Mouse (Mus musculus) spleen, embryonic (tissue): ENCODE measurements around the gene Ercc1.

ENCODE experiments used
- CTCF ChIA-PET: fragments of 350-600 bp; sonication (Branson Sonifier 250); formaldehyde crosslinking; loops from one replicate; lab custom pipeline; 2022; lab: Charles Lee

Gene Ercc1

DNA sequence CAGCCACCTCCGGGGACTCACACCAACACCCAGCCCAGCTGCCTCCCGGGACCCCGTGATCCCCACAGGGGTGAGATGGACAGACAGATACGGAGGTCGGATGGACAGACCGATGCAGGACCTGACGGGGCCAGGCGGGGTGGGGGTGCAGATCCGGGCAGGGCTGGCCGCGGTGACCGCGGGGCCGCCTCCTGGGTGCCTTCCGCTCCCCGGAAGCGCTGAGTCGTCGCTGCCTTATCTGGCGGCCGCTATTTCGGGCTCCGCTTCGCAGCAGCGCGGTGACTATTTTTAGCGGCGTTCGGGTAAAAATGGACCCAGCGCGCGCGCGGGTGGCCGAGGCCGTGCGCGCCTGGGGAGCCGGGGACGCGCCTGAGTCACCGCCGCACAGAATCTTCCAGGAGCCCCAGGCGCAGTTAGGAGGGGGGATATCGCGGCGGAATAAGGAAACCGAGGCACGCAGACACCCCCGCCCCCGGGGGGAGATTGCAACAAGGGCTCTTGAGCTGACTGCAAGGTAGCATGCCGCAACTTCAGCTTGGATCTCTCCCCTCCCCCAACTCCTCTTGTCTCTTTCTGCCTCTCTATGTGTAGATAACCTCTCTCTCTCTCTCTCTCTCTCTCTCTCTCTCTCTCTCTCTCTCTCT is 11.7 kb upstream of the Ercc1 start:
- CTCF ChIA-PET, result interaction anchor here (0.6 to 1.2 kb wide), 7 partner anchors 9 to 30 kb away, joined by 3 to 18 read pairs (median 4); no protein-coding TSS in a partner anchor

DNA sequence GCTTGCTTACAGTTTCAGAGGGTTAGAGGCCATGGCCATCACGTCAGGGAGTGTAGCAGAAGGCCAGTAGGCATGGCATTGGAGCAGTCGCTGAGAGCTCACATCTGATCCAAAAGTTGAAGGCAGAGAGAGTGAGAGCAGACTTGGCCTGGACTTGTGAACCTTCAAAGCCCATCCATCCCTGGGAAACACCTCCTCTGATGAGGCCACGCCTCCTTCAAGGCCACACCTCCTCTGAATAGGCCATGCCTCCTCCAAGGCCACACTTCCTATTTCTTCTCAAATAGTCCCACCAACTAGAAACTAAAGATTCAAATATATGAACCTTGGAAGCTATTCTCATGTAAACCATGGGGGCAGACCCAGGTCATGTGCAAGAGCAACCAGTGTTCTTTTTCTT is 9.0 kb upstream of the Ercc1 start:
- CTCF ChIA-PET, result interaction anchor here (0.9 kb wide), 1 partner anchor 20 kb away, joined by 4 read pairs; no protein-coding TSS in a partner anchor

DNA sequence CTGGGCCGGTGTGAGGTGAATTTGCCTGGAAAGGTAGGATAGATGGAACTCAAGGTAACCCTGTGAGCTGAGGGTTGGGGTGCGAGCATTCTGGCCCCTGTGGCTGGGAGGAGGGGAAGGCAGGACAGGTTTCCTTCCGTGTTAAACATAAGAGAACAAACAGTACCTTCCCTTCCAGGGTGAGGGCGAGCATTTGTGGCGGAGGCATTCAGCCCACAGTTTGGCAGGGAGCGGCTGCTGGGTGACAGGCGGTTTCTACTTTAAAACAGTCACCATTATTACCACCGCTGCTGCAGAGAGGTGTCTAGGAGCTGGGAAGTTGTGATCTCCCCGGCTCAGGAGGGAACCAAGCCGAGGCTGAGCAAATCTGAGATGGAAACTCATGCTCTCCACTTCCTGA is 7.5 kb upstream of the Ercc1 start:
- CTCF ChIA-PET, result interaction anchor here (1.0 kb wide), 1 partner anchor 164 kb away, joined by 3 read pairs; no protein-coding TSS in a partner anchor

DNA sequence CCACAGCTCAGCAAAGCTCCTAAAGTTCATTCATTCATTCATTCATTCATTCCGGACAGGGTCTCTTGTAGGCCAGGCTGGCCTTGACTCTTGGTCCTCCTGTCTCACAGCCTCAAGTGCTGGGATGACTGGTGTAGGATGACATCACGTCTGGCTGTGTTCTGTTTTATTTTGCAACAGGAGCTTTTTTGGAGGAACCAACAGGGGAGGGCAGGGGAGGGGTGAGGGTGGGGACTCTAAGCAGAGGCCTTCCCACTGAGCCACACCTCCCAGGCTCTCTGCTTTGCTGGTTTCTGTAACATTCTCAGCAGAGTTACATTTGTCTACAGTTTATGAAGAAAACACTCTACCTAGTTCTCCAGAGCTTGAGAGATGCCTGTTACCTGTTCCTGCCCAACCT is 6.5 kb upstream of the Ercc1 start:
- CTCF ChIA-PET, result no interaction called here

DNA sequence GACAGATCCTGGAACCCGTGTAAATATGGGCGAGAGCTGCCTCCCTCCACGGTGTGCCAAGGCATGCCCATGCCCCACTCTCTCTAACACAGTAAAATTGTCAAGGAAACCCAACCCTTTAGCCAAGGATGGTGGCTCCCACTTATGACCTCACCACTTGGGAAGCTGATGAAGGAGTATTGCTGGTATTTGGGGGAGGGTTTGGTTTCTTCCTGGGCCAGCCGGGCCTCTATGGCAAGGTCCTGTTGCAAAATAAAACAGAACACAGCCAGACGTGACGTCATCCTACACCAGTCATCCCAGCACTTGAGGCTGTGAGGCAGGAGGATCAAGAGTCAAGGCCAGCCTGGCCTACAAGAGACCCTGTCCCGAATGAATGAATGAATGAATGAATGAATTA is 6.0 kb upstream of the Ercc1 start:
- CTCF ChIA-PET, result no interaction called here

DNA sequence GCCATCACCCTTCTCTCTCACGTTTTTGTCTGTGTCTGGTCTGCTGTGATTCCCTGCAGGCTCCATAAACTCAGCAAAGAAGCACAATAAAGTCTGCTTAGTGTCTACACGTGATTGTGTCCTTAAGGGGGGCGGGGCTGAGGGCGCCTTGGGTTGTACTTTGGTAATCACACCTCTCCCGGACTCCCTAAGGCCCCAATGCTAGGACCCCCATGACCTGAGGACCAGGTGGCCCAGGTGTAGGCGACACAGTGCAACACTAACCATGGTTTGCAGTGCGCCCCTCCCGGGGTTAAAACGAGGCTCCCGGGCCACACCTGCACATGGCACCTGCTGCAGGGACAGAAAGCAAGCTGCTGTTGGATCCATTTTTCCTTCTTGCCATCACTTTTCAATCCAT is 3.3 kb upstream of the Ercc1 start:
- CTCF ChIA-PET, result interaction anchor here (0.8 to 1.4 kb wide), 2 partner anchors 9 to 41 kb away, joined by 3 to 12 read pairs; no protein-coding TSS in a partner anchor

DNA sequence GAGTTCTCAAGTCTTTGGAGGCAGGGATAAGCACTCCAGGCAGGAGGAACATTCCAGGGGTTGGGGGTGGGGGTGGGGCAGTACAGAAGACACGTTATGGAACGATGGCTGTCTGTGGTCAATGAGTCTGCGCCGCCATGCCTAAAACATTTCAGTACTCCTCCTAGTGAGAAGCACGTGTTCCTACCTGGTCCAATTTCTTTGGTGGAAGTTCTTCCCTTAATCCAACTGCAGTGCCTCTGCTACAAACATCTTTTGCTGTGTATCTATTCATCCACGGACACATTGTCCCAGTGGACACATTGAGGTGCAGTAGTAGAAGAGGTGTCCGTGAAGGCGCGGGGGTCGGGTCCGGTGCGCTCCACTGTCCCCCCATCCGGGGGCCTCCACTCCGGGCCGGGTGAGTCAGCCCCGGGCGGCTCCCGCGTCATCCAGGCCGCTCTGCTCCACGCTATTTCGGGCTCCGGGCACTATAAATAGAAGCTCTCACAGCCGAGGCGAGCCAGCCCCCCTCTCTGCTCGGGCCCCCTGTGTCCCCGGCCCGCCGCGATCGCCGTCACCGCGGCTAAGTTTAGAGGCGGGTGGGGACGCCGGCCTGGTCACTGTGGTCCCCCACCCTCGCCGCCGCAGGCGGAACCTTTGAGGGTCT is 2.7 kb upstream of the Ercc1 start:
- CTCF ChIA-PET, result interaction anchor here (0.6 to 2.4 kb wide), 5 partner anchors 10 to 375 kb away, joined by 3 to 12 read pairs (median 5); no protein-coding TSS in a partner anchor

DNA sequence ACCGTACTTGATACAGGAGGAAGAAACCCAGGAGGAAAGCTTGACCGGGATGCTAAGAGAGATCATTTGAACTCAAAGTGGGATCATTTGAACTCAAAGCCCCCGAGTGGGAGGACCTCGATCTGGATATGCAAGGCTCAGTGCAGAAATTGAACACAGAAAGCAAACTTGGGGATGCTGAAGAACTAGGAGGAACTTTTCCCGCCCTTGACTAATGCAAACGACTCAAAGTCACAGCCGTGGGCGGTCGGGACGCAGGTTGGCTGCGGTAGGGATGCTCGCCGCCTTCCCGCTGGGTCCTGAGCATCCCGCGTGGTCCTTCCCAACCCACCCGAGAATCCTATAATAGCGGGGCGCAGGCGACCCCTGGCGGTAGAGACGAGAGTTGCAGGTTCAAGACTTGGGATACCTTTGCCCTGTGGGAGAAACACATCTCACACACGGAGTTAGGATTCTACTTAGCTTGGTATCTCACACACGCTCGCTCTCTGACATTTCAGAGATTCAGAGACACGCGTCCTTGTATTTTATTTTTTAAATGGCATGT is 2.0 kb upstream of the Ercc1 start:
- CTCF ChIA-PET, result interaction anchor here (0.6 to 2.4 kb wide), 4 partner anchors 40 to 375 kb away, joined by 3 to 12 read pairs (median 8); no protein-coding TSS in a partner anchor

DNA sequence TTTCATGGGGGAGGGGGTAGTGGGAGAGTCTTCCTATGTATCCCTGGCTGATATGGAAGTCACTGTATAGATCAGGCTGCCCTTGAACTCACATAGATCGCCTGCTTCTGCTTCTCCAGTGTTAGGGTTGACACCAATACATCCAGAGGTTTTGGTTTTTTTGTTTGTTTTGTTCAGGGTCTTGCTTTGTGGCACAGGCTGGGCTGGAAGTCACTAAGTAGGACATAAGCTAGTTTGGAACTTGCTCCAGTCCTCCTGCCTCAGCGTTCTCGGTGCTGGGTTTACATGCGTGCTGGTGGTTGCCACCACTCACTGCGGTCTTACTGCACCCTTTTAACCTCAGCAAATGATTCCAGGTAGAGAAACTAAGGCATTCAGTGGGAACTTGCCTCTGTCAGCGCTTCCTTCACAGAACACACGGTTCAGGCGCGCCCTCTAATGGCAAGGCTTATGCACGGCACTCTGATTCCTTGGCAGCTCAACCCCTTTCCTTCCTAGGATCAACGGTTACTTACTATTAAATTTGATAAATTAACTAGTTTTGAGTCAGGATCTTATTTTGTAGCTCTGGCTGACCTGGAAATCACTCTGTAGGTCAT is 1.3 kb upstream of the Ercc1 start:
- CTCF ChIA-PET, result interaction anchor here (1.3 to 2.4 kb wide), 2 partner anchors 40 to 98 kb away, joined by 8 to 12 read pairs; no protein-coding TSS in a partner anchor

DNA sequence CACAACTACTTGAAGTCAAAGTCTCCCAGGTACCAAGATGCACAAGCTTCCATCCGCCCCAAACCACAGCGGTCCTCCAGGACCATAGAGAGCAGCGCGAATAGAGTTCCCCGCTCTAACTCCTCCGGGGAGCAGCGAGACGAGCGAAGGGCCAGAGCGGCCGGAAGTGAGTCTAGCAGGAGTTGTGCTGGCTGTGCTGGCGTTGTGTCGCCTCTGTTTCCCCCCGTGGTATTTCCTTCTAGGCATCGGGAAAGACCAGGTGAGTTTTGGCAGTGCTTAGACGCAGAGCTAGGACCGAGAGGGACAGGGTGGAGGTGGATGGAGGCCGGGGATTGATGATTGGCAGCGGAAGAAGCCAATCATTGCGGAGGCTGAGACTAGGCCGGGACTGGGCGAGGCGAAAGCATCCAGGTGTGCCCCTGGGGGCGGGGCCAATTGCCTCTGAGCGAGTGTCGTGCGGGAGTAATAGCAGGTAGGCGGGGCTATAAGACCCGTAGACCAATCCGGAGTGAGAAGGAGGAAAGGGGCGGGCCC is 427 bp downstream of the Ercc1 start:
- CTCF ChIA-PET, result interaction anchor here (1.2 kb wide), 1 partner anchor 46 kb away, joined by 5 read pairs; no protein-coding TSS in a partner anchor

DNA sequence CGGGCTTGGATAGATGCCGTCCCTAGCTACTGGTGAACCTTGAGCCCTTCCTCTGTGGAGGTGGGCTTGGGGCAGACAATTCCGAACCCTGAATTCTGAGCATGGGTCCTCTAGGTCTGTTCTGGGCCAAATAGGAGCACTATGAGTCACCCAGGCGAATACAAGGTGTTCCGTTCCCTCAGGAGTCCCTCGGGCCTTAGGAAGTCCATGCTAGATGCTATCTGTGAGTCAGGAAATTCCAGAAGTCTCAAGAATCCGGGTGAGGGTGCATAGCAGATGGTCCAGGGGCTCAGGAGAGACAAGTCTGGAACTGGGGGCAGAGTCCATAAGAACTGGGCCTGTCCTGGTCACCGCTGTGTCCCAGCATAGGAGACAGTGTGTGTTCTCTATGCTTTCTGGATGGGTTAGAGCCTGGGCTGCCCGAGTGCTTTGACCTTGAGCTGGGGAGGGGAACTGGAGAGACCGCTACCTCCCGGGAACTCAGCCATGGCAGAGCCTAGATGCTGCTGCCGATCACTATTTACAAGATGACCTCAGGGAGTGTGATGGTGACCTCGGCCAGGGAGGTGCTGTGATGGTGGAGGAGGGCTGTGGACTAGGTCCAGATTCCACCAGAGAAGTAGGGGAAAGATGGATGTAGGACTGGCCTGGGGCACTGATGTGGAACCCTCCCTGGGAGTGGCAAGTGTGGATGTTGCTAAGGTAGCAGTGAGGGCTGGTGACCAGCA is 4.8 kb downstream of the Ercc1 start:
- CTCF ChIA-PET, result no interaction called here

DNA sequence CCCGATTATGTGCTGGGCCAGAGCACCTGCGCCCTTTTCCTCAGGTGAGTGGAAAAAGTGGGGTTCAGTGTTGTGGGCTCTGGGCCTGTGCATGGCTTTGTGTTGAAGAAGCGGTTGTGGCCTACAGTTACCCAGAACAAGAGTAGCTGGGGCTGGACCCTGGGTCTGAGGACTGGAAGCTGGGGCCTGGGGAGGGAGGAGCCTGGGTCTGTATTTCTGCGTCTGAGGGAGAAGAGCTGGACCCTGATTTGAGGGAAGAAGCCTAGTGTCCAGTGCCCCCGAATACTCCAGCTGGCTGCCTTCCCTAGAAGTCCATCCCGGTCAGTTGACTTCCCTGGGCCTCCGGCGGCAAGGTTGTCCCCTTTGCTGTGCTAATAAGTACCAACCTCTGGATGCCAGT is 5.6 kb downstream of the Ercc1 start:
- CTCF ChIA-PET, result interaction anchor here (0.5 to 1.1 kb wide), 2 partner anchors 9 to 111 kb away, joined by 3 read pairs; partner anchors contain the start of genes Cd3eap and Ppp1r13l

DNA sequence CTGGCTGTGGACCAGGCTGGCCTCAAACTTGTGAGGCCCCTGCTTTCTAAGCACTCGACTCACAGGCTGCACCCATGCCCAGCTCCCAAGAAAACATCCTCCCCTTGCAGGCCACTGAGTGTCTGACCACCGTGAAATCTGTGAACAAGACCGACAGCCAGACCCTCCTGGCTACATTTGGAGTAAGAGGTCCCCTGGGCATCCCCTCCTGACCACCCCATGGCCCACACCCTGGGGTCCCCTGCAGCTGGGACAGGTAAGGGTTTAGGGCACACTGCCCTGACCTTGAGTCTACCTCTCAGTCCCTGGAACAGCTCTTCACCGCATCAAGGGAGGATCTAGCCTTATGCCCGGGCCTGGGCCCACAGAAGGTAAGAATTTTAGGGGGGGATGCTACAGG is 10.4 kb downstream of the Ercc1 start:
- CTCF ChIA-PET, result interaction anchor here (0.6 kb wide), 1 partner anchor 115 kb away, joined by 3 read pairs; no protein-coding TSS in a partner anchor

DNA sequence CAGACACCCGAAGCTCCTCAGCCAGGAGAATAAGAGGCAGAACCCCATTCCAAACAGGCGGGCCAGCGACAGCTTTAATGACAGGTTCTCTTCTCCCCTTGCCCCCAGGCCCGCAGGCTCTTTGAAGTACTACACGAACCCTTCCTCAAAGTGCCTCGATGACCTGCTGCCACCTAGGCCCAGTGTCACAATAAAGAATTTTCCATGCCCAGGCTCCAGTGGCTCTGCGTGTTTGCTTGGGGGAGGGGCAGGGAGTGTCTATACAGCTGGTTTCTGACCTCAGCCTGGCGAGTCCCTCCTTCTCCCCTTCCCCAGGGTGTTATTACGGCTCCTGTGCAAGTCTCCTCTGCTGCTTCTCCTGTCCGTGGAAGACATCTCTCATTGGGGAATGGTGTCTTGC is 11.7 kb downstream of the Ercc1 start:
- CTCF ChIA-PET, result no interaction called here

DNA sequence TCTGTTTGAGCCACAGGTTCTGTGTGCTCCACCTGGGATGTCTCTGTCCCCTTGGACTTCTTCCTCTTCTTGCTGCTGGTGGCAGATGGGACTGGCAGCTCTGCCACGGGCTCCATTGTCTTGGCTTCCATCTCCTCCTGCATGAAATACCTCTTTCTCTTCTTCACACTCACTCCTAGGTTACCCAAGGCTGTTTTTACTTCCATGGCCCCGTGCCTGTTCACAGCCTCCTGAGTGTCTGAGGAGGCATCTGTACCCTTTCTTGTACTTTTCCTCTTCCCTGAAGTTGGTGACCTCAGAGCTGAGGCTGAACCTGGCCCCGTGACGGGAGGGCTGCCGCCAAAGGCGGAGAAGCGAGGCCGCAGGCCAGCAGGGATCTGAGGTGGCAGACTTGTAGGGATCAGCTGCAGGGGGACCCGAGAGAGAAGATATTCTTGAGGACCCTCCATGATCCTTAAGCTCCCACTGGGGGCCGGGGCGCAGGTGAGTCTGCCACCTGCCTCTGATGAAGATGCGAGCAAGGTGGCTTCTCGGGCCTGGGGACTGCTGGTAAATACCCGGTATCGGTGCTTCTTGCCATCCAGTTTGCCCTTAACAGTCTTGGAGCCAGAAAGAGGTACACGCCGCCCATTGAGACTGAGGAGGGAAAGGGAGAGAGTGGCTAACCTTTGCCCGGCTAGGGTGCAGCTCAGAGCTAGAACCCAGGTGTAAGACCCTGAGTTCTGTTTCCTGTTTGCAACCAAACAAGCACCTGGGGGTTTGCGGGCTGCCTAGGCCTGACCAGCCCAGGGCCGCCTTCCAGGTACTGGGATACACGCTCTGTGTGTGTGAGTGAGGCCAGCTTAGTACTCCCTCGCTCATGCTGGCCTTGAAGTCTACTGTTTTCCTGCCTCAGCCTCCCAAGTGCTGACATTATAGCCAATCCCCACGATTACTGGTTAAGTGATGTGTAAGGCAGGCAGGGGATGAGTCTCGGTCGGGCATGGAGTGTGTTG is 13.1 kb downstream of the Ercc1 start:
- CTCF ChIA-PET, result no interaction called here

DNA sequence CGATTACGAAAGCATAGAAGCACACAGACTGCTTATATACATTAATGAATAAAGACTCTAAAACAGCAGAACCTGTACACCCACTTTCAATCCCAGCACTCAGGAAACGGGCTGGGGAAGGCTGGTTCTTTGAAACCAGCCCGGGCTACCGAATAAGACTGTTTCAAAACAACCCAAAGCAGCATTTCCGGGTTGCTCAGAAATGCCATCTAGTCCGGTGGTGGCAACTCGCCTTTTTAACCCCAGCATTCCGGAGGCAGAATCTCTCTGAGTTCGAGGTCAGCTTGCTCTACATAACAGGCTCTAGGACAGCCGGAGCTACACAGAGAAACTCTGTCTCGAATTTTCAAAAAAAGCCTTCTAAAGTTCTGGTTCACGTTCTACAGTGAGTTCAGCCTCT is 14.1 kb downstream of the Ercc1 start:
- CTCF ChIA-PET, result no interaction called here

DNA sequence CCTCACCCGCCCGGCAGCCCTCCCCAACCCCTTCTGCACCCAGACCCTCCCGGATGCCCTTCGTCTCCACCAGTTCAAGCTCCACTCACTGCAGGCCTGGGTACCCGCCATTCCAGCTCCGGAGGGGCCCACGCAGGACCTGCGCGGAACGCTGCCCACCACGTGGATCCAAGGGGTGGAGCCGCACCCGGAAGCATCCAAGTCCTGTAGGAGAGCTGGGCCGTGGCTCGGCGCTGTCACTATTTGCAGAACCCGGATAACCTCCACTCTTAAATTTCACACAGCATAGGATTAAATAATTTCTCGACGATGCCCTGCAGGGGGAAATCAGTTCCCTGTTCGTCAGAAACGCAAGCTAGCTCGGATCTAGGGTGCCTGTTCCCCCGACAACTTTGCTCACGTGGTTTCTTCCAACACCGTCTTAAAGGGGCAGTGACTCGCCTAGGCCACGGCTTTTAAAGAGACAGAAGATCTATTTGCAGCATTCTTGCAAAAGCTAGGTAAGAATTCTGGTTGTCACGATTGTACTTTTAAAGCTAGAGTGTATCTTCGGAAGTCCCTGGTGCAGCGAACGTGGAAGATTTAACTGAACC is 14.8 kb downstream of the Ercc1 start, which contains the start of the genes Cd3eap and Ppp1r13l:
Gene Cd3eap (minus strand): TSS at position 185 of the 593 bp plus-strand sequence.
Gene Ppp1r13l (plus strand): TSS at position 451 of the 593 bp plus-strand sequence.
- CTCF ChIA-PET, result interaction anchor here (0.7 kb wide), 1 partner anchor 9 kb away, joined by 3 read pairs; no protein-coding TSS in a partner anchor

DNA sequence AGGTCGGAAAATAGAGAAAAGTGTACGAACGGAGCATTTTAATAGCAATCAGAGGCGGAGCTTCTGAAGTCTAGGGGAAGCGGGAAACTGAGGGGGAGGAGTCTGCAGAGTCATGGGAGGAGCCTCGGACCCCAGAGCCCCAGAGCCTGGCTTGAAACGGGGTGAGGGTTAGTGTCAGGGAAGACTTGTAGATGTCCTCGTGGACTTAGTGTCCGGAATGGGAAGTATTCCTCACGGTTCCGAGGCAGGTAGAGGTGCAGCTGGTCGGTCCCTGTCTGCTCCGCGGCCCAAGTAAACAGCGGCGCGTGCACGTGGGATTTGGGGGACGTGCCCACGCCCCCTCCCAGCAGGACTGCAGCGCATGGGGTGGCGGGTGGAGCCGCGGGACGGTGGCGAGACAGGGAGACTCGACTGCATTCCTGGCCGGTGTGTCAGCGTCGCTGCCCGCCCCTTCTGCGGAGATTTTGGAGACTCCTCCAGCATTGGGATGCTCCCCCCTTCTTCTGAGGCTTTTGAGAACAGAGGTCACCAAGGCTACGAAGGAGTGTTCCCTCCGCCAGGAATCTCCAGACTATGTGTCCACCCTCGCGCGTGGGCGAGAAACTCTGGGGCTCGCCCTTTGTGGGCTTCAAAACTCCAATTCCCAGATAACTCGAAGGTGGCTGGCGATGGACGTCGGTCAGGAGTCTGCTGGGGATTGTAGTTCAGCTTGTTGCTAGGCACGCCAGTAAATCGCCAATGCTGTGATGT is 15.5 kb downstream of the Ercc1 start:
- CTCF ChIA-PET, result no interaction called here
